Mouse (Mus musculus) midbrain, embryonic 11.5 days (tissue): ENCODE data around the gene Rgs12. TPM values are rescaled to one million over a fixed set of nuclear protein-coding genes. Genes with fewer than 3 reads are reported as not detected.

Source experiments
- ATAC-seq: fragments of 200-750 bp; cut with Nextera tagmentation; 2 replicates; pipeline ENCODE4 v1.8.0; 2017; ENCODE audit warnings: moderate TSS enrichment, moderate library complexity; ENCODE audit not compliant: low FRiP score
- DNase-seq: peaks from one replicate; pipeline ENCODE4 v3.0.0; 2015; ENCODE audit warnings: low spot score; ENCODE audit errors: missing footprints
- H3K27ac ChIP-seq: fragments of 300-500 bp; sonication (generic); 2 replicates; pipeline ENCODE4 v1.5.1; 2014; ENCODE audit warnings: low read depth, low read length
- H3K27me3 ChIP-seq: fragments of 300-500 bp; sonication (generic); 2 replicates; pipeline ENCODE4 v1.6.1; 2014; ENCODE audit warnings: mild to moderate bottlenecking, low read length, moderate library complexity, mixed read lengths; ENCODE audit not compliant: control insufficient read depth, insufficient read depth
- H3K36me3 ChIP-seq: fragments of 300-500 bp; sonication (generic); 2 replicates; pipeline ENCODE4 v1.6.1; 2014; ENCODE audit warnings: mild to moderate bottlenecking, low read length, moderate library complexity, mixed read lengths; ENCODE audit not compliant: control insufficient read depth, insufficient read depth
- H3K4me1 ChIP-seq: fragments of 300-500 bp; sonication (generic); 2 replicates; pipeline ENCODE4 v1.6.1; 2014; ENCODE audit warnings: low read length; ENCODE audit not compliant: control insufficient read depth, insufficient read depth
- H3K4me2 ChIP-seq: fragments of 300-500 bp; sonication (generic); 2 replicates; pipeline ENCODE4 v1.6.1; 2014; ENCODE audit warnings: mild to moderate bottlenecking, moderate library complexity
- H3K4me3 ChIP-seq: fragments of 300-500 bp; sonication (generic); 2 replicates; pipeline ENCODE4 v1.5.1; 2014; ENCODE audit warnings: low read depth, low read length
- H3K9ac ChIP-seq: fragments of 300-500 bp; sonication (generic); 2 replicates; pipeline ENCODE4 v1.6.1; 2014; ENCODE audit warnings: low read length
- H3K9me3 ChIP-seq: fragments of 300-500 bp; sonication (generic); 2 replicates; pipeline ENCODE4 v1.6.1; 2016; ENCODE audit warnings: low read length; ENCODE audit not compliant: control insufficient read depth
- WGBS: fragments of 180-500 bp; shearing (Covaris S2); extraction: QIAGEN DNeasy Blood & Tissue Kit; methylation state at CpG from one replicate; pipeline ENCODE4 v1.1.7; 2014; 5-methylcytosine and 5-hydroxymethylcytosine counted together
- polyA plus RNA-seq: library from polyadenylated mRNA; unstranded; fragments of >200 nt; fragmentation: Nextera tagmentation; extraction: Ambion mirVana; gene quantifications from 2 replicates; pipeline ENCODE4 v1.2.1, GENCODE M21; 2014

Gene Rgs12
- polyA plus RNA-seq, 1 experiment from 2014 or later, result 49.0 TPM

DNA sequence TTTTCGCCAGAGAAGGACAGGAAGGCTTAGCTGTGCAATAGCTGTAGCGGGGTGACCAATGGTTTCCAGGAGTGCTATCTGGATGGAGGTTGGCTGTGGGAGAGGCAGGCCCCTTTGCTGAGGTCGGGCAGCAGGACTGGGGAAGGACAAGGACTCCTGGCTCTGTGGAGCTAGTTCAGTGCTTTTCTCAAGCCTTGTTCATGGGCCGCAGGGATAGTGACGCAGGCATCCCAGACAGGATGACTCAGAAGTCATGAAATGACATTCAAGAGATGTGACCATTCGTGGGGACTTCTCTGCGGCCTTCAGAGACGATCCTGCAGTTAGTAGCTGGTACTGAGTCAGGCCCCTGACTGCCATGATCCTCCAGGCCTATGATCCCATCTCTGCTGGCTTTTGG lies 121.1 kb downstream of the Rgs12 start:
- WGBS, result 91% methylated on average over 8 of the region's 8 CpGs
- Histone ChIP-seq H3K4me2 (no peak overlapping the region), H3K9me3 (no peaks in the 10 kb centered on the region), H3K36me3 (no peaks in the 10 kb centered on the region), H3K27ac (no peak overlapping the region), H3K4me3 (no peak overlapping the region), H3K9ac (no peak overlapping the region), H3K4me1 (no peaks in the 10 kb centered on the region), H3K27me3 (no peaks in the 10 kb centered on the region)
- DNase-seq, result no peak
- no peak for ATAC-seq

GRCm38 (mm10) chr5:35070953-35071352 lies 121.7 kb downstream of the Rgs12 start:
- H3K4me1 ChIP-seq, result no peaks in the 10 kb centered on the region
- H3K27me3 ChIP-seq, result no peaks in the 10 kb centered on the region
- H3K9ac ChIP-seq, result no peak overlapping the region
- DNase-seq (no peak), ATAC-seq (no peak)
- no peaks in the 10 kb centered on the region for H3K9me3 ChIP-seq
- no peak overlapping the region for H3K4me3 ChIP-seq
- no peak overlapping the region for H3K27ac ChIP-seq
- H3K36me3 ChIP-seq, result no peaks in the 10 kb centered on the region
- H3K4me2 ChIP-seq, result no peak overlapping the region
- WGBS, result 73% methylated on average over 7 of the region's 7 CpGs

DNA sequence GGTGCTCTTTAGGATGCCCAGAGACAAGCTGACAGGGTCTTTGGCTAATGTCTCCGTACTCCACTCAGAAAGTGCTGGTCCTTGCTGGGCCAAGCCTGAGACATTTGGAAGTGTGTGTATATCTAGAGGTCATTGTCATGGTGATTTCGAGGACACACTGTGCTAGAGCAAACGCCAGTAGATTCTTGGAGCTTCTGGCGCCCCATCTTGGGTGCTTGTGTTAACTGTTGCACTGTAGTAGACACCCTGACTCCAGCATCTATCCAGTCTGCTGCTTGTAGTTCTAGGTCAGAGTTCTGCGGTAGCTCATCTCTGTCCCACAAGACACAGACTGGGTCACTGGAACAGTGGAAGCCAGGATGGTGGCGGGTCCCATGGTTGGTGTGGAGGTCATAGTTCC lies 122.6 kb downstream of the Rgs12 start:
- DNase-seq (no peak), ATAC-seq (no peak)
- Histone ChIP-seq H3K27me3 (no peaks in the 10 kb centered on the region), H3K27ac (no peak overlapping the region), H3K4me1 (no peaks in the 10 kb centered on the region), H3K9me3 (no peaks in the 10 kb centered on the region), H3K4me2 (no peak overlapping the region), H3K4me3 (no peak overlapping the region), H3K9ac (no peak overlapping the region), H3K36me3 (no peaks in the 10 kb centered on the region)
- WGBS, result 93% methylated on average over 6 of the region's 6 CpGs

DNA sequence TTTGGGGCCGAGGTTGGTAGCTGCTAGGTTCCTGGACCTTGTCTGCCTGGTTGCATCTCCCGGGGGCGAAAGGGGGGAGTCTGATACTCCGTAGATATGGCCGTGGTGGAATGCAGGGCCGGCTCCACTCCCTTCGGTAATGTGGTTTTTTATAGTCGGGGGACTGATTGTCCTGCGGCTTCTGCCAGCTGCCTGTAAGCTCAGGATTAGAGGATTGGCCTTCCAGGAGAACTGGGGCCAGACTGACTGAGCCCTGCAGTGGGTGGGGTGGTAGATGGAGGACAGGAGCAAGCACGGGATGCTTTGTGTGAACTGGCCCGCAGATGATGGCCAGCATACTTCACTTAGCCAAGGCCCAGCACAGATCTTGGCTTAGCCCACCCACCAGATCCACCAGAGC lies 124.0 kb downstream of the Rgs12 start:
- Histone ChIP-seq H3K4me2 (no peak overlapping the region), H3K27ac (no peak overlapping the region), H3K27me3 (no peaks in the 10 kb centered on the region), H3K9me3 (no peaks in the 10 kb centered on the region), H3K4me1 (no peaks in the 10 kb centered on the region), H3K36me3 (no peaks in the 10 kb centered on the region), H3K9ac (no peak overlapping the region), H3K4me3 (no peak overlapping the region)
- DNase-seq (no peak), ATAC-seq (no peak)
- WGBS, result 85% methylated on average over 11 of the region's 11 CpGs

- WGBS, result 78% methylated on average over 9 of the region's 9 CpGs
- no peak for DNase-seq
- Histone ChIP-seq H3K4me2 (no peak overlapping the region), H3K27ac (no peak overlapping the region), H3K36me3 (no peaks in the 10 kb centered on the region), H3K4me1 (no peaks in the 10 kb centered on the region), H3K9me3 (no peaks in the 10 kb centered on the region), H3K4me3 (no peak overlapping the region), H3K9ac (no peak overlapping the region), H3K27me3 (no peaks in the 10 kb centered on the region)
- ATAC-seq, result no peak
Observed at GRCm38 (mm10) chr5:35073992-35074391, 124.7 kb downstream of the Rgs12 start.

- Histone ChIP-seq H3K36me3 (no peaks in the 10 kb centered on the region), H3K27ac (no peak overlapping the region), H3K9me3 (no peaks in the 10 kb centered on the region), H3K4me2 (no peak overlapping the region), H3K9ac (no peak overlapping the region), H3K4me3 (no peak overlapping the region), H3K27me3 (no peaks in the 10 kb centered on the region), H3K4me1 (0 out of 2 replicates have a peak, but pooled peaks cover 3% of the 10 kb centered on the region)
- ATAC-seq, result no peak
- DNase-seq, result no peak
- WGBS, result 91% methylated on average over 1 of the region's 1 CpGs
Observed at GRCm38 (mm10) chr5:35076369-35076768, 127.1 kb downstream of the Rgs12 start.

- H3K36me3 ChIP-seq, result no peaks in the 10 kb centered on the region
- 0 out of 2 replicates have a peak, but pooled peaks cover 3% of the 10 kb centered on the region for H3K4me1 ChIP-seq
- H3K9ac ChIP-seq, result no peak overlapping the region
- no peak for ATAC-seq
- no peaks in the 10 kb centered on the region for H3K27me3 ChIP-seq
- no peak for DNase-seq
- WGBS, result 29% methylated on average over 18 of the region's 18 CpGs
- no peaks in the 10 kb centered on the region for H3K9me3 ChIP-seq
- H3K4me2 ChIP-seq, result no peak overlapping the region
- H3K4me3 ChIP-seq, result no peak overlapping the region
- no peak overlapping the region for H3K27ac ChIP-seq
Observed at GRCm38 (mm10) chr5:35079101-35079500, 129.9 kb downstream of the Rgs12 start.

GRCm38 (mm10) chr5:35084913-35085312 lies 135.7 kb downstream of the Rgs12 start:
- no peak overlapping the region for H3K27ac ChIP-seq
- no peak overlapping the region for H3K4me2 ChIP-seq
- no peaks in the 10 kb centered on the region for H3K9me3 ChIP-seq
- H3K4me1 ChIP-seq, result no peaks in the 10 kb centered on the region
- no peak overlapping the region for H3K9ac ChIP-seq
- ATAC-seq (no peak), DNase-seq (no peak)
- WGBS, result 75% methylated on average over 3 of the region's 3 CpGs
- H3K36me3 ChIP-seq, result no peaks in the 10 kb centered on the region
- H3K27me3 ChIP-seq, result no peaks in the 10 kb centered on the region
- H3K4me3 ChIP-seq, result no peak overlapping the region

DNA sequence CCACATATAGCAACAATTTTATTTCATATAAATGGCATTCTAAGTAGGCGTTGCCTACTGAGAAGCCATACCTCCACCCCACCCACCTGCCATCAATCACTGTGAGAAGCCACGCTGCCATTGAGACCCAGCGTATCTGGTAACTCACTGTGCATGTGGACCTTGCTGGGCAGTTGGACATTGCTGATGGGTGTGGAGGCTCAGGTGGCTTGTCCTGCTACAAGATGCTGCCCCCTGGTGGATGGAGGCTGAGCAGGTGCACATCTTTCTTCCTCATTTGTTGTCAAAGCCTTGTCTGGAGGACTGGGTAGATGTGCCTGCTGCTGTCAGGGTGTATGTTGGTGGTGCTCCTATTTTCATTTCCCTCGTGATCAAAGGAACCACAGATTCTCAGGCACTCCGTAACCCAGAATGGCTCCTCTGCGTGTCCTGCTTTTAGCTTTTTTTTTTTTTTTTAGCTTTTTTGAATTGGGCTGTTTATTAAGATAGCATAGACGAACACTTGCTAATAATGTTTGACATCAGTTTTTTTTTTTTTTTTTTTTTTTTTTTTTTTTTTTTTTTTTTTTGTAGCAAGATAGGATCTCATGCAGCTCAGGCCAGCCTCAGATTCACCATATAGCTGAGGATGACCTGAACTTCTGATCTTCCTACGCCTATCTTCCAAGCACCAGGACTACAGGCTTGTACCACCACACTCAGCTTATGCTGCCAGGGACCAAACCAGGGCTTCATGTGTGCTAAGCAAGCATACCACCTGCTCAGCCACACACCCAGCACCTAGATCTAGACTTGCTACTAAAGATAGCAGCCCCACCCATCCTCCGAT lies 139.8 kb downstream of the Rgs12 start:
- Histone ChIP-seq H3K27ac (no peak overlapping the region), H3K4me3 (no peak overlapping the region), H3K9me3 (no peaks in the 10 kb centered on the region), H3K27me3 (no peaks in the 10 kb centered on the region), H3K4me1 (no peaks in the 10 kb centered on the region), H3K36me3 (0 out of 2 replicates have a peak, but pooled peaks cover 2% of the 10 kb centered on the region), H3K4me2 (no peak overlapping the region), H3K9ac (no peak overlapping the region)
- DNase-seq (peak; percentile 87), ATAC-seq (peak; percentile 24; the same call in 1 of the 2 replicates)
- WGBS, result 67% methylated on average over 9 of the region's 9 CpGs
